Mouse (Mus musculus) gastrocnemius, postnatal 36 days (tissue): Measurements from ENCODE around the gene Chd3. TPM values are rescaled to one million over a fixed set of nuclear protein-coding genes. Genes with fewer than 3 reads are reported as not detected.

ENCODE experiments used
- DNase-seq, 2 experiments: peaks; one replicate each; pipeline ENCODE4 v3.0.0; 2022
- intact Hi-C: fragments of 180-260 bp; cut with DNase I; formaldehyde crosslinking; loops from one replicate; pipeline ENCODE4 v1.15.1; 2025
- total RNA-seq, 2 experiments: library from RNA; stranded (reverse); gene quantifications; 2 replicates each; pipeline ENCODE4 v1.2.3; 2021

Gene Chd3
- total RNA-seq, 2 experiments from 2014 or later = 7.6 to 11.2 TPM

GRCm38 (mm10) chr11:69295286-69295685 is 73.9 kb downstream of the Chd3 start:
- intact Hi-C loops = no loop called here

More at GRCm38 (mm10) chr11:69295286-69295685, 73.9 kb downstream of the Chd3 start:
- no peak for DNase-seq

Other genes starting within 250 kb of the Chd3 start
- gene Hes7, start 249.0 kb downstream of the Chd3 start, total RNA-seq = not detected
- not detected for gene 9130213A22Rik, start 246.8 kb downstream of the Chd3 start, total RNA-seq
- not detected for gene Aloxe3, start 243.5 kb downstream of the Chd3 start, total RNA-seq
- not detected for gene Alox12b, start 212.4 kb downstream of the Chd3 start, total RNA-seq
- gene Alox8, start 171.6 kb downstream of the Chd3 start, total RNA-seq = not detected
- gene Gucy2e, start 132.4 kb downstream of the Chd3 start, total RNA-seq = not detected
- 1 to 10 TPM; 1.4 TPM for gene Cntrob, start 45.6 kb downstream of the Chd3 start, total RNA-seq
- gene Trappc1, start 45.4 kb downstream of the Chd3 start, total RNA-seq = 10 to 100 TPM; 40.1 to 41.8 TPM
- gene Kcnab3, start 43.1 kb downstream of the Chd3 start, total RNA-seq = under 1 TPM in 1 of 2 experiments, not detected in 1; 0.10 TPM
- under 1 TPM; 0.12 to 0.26 TPM for gene Rnf227, start 28.9 kb downstream of the Chd3 start, total RNA-seq
- 10 to 100 TPM; 58.8 to 67.0 TPM for gene Naa38, start 26.1 kb upstream of the Chd3 start, total RNA-seq
- gene Cyb5d1, start 26.2 kb upstream of the Chd3 start, total RNA-seq = 10 to 100 TPM; 24.6 to 26.2 TPM
- 1 to 10 TPM; 6.3 to 7.9 TPM for gene Tmem88, start 28.8 kb upstream of the Chd3 start, total RNA-seq
- 10 to 100 TPM; 23.0 to 27.2 TPM for gene Kdm6b, start 44.3 kb upstream of the Chd3 start, total RNA-seq
- under 1 TPM; 0.13 to 0.27 TPM for gene Dnah2, start 179.7 kb upstream of the Chd3 start, total RNA-seq
- under 1 TPM; 0.23 to 0.62 TPM for gene Efnb3, start 190.8 kb upstream of the Chd3 start, total RNA-seq
- gene Wrap53, start 210.8 kb upstream of the Chd3 start, total RNA-seq = 1 to 10 TPM; 2.6 to 2.8 TPM
- 10 to 100 TPM; 10.7 to 15.8 TPM for gene Trp53, start 211.0 kb upstream of the Chd3 start, total RNA-seq
- 100 to 1,000 TPM; 380 to 461 TPM for gene Atp1b2, start 236.5 kb upstream of the Chd3 start, total RNA-seq
- not detected for gene Shbg, start 248.5 kb upstream of the Chd3 start, total RNA-seq